Mouse (Mus musculus): ENCODE results near the gene Tubb5.
A peak's percentile ranks its signal among the peaks of the same experiment; 100 is the strongest.

GRCm38 (mm10) chr17:35870151-35870883, 32.2 kb upstream of the Tubb5 start:
- TF ChIP-seq POLR2A (IDR thresholded peaks at IDR 0.05; ENCODE audit: borderline replicate concordance, extremely low read depth, low read depth, low read length) (peak; percentile 74; the same call in 1 of the 2 replicates), CTCF (IDR thresholded peaks at IDR 0.05; ENCODE audit: insufficient read depth, low read length) (no peak)

Data from lung, adult 2 months (tissue).